Mouse (Mus musculus) brain, embryonic 14.5 days (tissue): Measurements from ENCODE around the gene Ncoa5.

Experiments used
- CTCF ChIP-seq: fragments of 200-500 bp; IDR thresholded peaks from 2 replicates; pipeline ENCODE4 v1.5.1; 2012; ENCODE audit warnings: inconsistent platforms, mild to moderate bottlenecking, moderate library complexity, borderline replicate concordance; ENCODE audit not compliant: insufficient read depth, insufficient read length; ENCODE audit errors: extremely low read depth
- POLR2A ChIP-seq: fragments of 200-500 bp; IDR thresholded peaks from 2 replicates; pipeline ENCODE4 v1.6.1; 2012; ENCODE audit warnings: mild to moderate bottlenecking, inconsistent platforms, borderline replicate concordance; ENCODE audit not compliant: poor library complexity, insufficient read depth, insufficient read length, severe bottlenecking; ENCODE audit errors: extremely low read depth

DNA sequence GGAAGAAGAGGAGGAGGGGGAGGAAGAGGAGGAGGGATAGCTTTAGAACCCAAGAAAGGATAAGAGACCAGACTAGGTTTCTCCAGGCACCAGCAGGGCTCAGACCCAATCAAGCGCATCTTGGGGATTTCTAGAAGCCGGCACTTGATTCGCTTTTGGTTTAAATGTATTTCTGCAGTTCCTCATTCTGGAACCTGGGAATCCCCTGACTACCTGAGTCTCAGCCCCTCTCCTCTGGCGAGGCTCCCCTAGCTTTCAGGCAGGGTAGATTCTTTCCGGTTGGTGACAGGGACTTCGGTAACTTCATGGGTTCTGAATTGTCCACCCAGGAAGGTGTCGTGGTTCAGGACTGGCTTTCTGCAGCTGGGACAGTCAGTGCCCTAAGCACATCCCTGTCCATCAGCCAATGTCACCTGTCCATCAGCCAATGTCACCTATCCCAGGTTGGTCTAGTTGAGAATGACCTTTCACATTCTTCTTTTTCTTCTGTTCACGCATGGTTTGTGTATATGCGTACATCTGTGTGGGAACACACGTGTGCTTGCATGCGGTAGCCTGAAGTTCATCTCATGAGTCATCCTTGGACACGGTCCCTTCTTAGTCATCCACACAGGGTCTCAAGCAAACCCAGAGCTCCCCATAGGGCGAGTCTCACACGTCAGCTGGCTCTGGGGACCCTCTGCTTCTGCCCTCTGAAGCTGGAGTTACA, 21.9 kb upstream of the Ncoa5 start:
- no peak for TF ChIP-seq POLR2A
- no peak for TF ChIP-seq CTCF
